Mouse (Mus musculus): ENCODE measurements at regions not wholly inside any gene's neighbourhood (a gene's known extent, or its start where the extent isn't known, plus 50 kb on each side); places are given as distances from the start of the nearest gene placed in this dataset.

- DNase-seq (ENCODE audit: low read depth), result no peak
These were observed 97.4 kb upstream of the Dock11 start for GRCm38 (mm10) chrX:35791273-35791672.

DNA sequence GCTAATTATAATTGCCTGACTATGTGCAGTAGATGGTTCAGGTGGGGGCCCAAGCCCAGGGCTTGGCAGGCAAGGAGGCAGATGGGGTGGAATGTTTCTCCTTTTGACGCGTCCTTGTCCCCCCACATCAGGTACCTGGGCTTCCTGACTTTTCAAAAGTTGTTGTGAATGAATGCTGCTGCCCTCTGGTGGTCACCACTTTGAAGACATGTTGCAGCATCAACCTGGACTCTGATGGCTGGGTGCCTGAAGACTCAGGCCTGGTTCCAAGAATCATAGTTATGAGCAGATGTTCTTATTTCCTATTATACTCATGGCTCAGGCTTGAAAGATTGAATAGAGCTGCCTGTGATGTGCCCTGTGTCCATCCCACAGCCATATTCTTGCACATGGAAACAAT lies 75.4 kb upstream of the Dock11 start:
- peak; percentile 41 for DNase-seq (ENCODE audit: low read depth)

DNA sequence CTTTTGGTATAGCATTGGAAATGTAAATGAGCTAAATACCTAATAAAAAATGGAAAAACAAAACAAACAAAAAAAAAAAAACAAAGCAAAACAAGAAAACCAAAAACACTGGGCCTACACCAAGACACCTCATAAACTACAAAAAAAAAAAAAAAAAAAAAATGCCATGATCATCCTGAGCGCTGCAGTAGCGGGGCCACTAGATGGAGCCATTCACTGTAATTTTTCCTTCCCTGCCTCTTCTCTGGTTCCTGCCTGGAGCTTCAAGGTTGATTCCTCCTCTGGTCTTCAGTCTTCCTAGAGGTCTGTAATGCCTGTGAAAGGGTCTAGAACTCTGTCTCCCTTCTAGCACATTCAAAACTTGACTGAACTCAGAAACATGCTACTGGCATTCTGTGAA lies 54.2 kb upstream of the Dock11 start:
- peak; percentile 47 for DNase-seq (ENCODE audit: low read depth)

- DNase-seq (ENCODE audit: low read depth), result no peak
These were observed 50.6 kb upstream of the Dock11 start for GRCm38 (mm10) chrX:35838064-35838463.
